Mouse (Mus musculus) intestine, embryonic 16.5 days (tissue): ENCODE measurements around the gene Lsm4. TPM values are rescaled to one million over a fixed set of nuclear protein-coding genes. Genes with fewer than 3 reads are reported as not detected.
A peak's percentile ranks its signal among the peaks of the same experiment; 100 is the strongest.

Source experiments
- ATAC-seq: fragments of 200-750 bp; cut with Nextera tagmentation; 2 replicates; pipeline ENCODE4 v1.8.0; 2017; ENCODE audit warnings: moderate TSS enrichment, moderate library complexity
- H3K27ac ChIP-seq: fragments of 300-500 bp; sonication (generic); 2 replicates; pipeline ENCODE4 v1.5.1; 2014; ENCODE audit warnings: mild to moderate bottlenecking, low read length
- H3K27me3 ChIP-seq: fragments of 300-500 bp; sonication (generic); replicated peaks from 2 replicates; pipeline ENCODE4 v1.6.1; 2014; ENCODE audit warnings: low read length, control low read depth, mixed read lengths; ENCODE audit not compliant: control insufficient read depth, insufficient read depth
- H3K36me3 ChIP-seq: fragments of 300-500 bp; sonication (generic); 2 replicates; pipeline ENCODE4 v1.6.1; 2014; ENCODE audit warnings: low read length, control low read depth; ENCODE audit not compliant: control insufficient read depth, insufficient read depth
- H3K4me1 ChIP-seq: fragments of 300-500 bp; sonication (generic); 2 replicates; pipeline ENCODE4 v1.6.1; 2014; ENCODE audit warnings: low read length, control low read depth, mixed read lengths; ENCODE audit not compliant: control insufficient read depth, insufficient read depth
- H3K4me2 ChIP-seq: fragments of 300-500 bp; sonication (generic); 2 replicates; pipeline ENCODE4 v1.6.1; 2014; ENCODE audit warnings: low read depth, low read length, control low read depth
- H3K4me3 ChIP-seq: fragments of 300-500 bp; sonication (generic); 2 replicates; pipeline ENCODE4 v1.5.1; 2014; ENCODE audit warnings: mild to moderate bottlenecking, low read length
- H3K9ac ChIP-seq: fragments of 300-500 bp; sonication (generic); 2 replicates; pipeline ENCODE4 v1.6.1; 2014; ENCODE audit warnings: low read depth, low read length
- H3K9me3 ChIP-seq: fragments of 300-500 bp; sonication (generic); 2 replicates; pipeline ENCODE4 v1.6.1; 2016; ENCODE audit warnings: low read length, control low read depth; ENCODE audit not compliant: control insufficient read depth
- WGBS: fragments of 180-500 bp; shearing (Covaris S2); extraction: QIAGEN DNeasy Blood & Tissue Kit; methylation state at CpG from one replicate; pipeline ENCODE4 v1.1.7; 2014; 5-methylcytosine and 5-hydroxymethylcytosine counted together
- polyA plus RNA-seq: library from polyadenylated mRNA; unstranded; fragments of >200 nt; fragmentation: Nextera tagmentation; extraction: Ambion mirVana; gene quantifications from 2 replicates; pipeline ENCODE4 v1.2.1, GENCODE M21; 2015

Lsm4 gene
- polyA plus RNA-seq, 1 experiment from 2014 or later, result 228 TPM

- ATAC-seq, result 0 out of 2 replicates have a peak, but pooled peaks have one; percentile 7
These were observed 27.5 kb downstream of the Lsm4 start for GRCm38 (mm10) chr8:70700555-70700922.

DNA sequence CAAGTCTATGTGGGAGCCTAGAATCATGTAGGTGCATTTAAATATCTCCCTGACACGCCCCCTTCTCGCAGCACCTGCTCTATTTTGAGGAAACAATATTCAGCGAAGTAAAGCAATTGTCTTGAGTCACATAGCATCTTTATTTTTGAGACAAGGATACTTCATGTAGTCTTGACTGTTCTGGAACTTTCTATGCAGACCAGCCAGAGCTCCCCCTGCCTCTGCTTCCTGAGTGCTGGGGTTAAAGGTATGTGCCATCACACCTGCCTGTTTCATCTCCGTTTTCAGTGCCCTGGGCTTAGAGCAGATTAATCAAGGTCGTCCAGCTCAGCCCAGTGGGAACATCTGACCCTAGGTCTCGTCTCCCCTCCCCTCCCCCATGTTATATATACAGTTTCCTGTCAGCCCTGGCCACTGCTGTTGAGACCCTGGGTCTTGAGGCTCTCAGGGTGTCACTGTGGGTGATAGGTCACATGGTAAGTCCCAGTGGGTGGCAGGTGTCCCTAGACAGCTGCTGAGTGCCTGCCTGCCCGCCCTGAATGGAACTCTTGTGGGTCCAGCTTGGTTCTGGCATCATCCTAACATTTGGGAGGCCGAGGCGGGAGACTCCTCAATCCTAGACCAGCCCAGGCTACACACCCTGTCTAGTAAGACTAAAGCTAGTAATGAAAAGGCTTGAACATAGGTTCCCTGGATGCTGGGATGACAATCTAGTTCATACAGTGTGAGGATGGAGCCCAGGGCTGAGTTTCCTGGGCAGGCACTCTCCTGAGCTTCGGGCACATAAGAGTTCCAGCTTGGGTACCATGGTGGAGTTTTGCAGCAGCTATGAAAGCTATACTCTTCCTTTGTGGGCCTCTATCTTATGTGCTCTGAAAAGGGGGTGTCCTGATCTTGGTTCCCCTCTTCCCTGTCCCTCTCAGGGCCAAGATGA lies 28.3 kb downstream of the Lsm4 start:
- no peaks in the 10 kb centered on the region for H3K27me3 ChIP-seq
- peak overlapping the region; percentile 99 for H3K9ac ChIP-seq
- peak overlapping the region; percentile 42 for H3K27ac ChIP-seq
- H3K36me3 ChIP-seq, result no peaks in the 10 kb centered on the region
- H3K9me3 ChIP-seq, result no peaks in the 10 kb centered on the region
- peak overlapping the region; percentile 59 for H3K4me2 ChIP-seq
- no peak for ATAC-seq
- WGBS, result 46% methylated on average over 10 of the region's 10 CpGs
- peak overlapping the region; percentile 91 for H3K4me3 ChIP-seq
- H3K4me1 ChIP-seq, result peaks cover 36% of the 10 kb centered on the region

More at GRCm38 (mm10) chr8:70700555-70700922, 27.5 kb downstream of the Lsm4 start:
- Histone ChIP-seq H3K9me3 (no peaks in the 10 kb centered on the region), H3K27ac (peak overlapping the region; percentile 99), H3K27me3 (no peaks in the 10 kb centered on the region), H3K9ac (peak overlapping the region; percentile 99), H3K4me3 (peak overlapping the region; percentile 91), H3K36me3 (no peaks in the 10 kb centered on the region), H3K4me2 (peak overlapping the region; percentile 59), H3K4me1 (peaks cover 42% of the 10 kb centered on the region)
- WGBS, result under 1% methylated on average over 20 of the region's 20 CpGs

- 67% methylated on average over 2 of the region's 2 CpGs for WGBS
- Histone ChIP-seq H3K9me3 (no peaks in the 10 kb centered on the region), H3K4me3 (peak overlapping the region; percentile 91; the same call in 1 of the 2 replicates), H3K27me3 (no peaks in the 10 kb centered on the region), H3K4me2 (no peak overlapping the region; the same call in 1 of the 2 replicates), H3K9ac (no peak overlapping the region), H3K4me1 (peaks cover 27% of the 10 kb centered on the region), H3K27ac (peak overlapping the region; percentile 31; the same call in 1 of the 2 replicates), H3K36me3 (no peaks in the 10 kb centered on the region)
- ATAC-seq, result no peak
These were observed 29.2 kb downstream of the Lsm4 start for GRCm38 (mm10) chr8:70701982-70702841.

DNA sequence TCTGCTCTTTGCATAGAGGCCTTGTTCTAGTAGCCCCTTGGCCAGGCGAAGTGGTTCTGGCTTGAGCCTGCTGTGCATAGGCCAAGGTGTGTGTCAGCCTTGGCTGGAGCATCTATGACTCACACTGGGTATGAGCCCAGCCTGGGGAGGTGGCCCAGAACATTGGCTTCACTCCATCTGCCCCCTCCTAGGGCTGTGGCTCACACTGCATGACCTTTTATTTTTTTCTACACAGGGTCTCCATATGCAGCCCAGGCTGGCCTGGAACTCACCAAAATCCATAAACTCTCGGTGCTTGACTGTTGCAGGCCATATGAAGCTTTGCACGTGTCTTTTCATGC lies 29.8 kb downstream of the Lsm4 start:
- Histone ChIP-seq H3K4me1 (peaks cover 21% of the 10 kb centered on the region), H3K9me3 (no peaks in the 10 kb centered on the region), H3K36me3 (no peaks in the 10 kb centered on the region), H3K27me3 (no peaks in the 10 kb centered on the region), H3K4me3 (no peak overlapping the region), H3K4me2 (no peak overlapping the region), H3K27ac (no peak overlapping the region), H3K9ac (no peak overlapping the region)
- no peak for ATAC-seq
- 82% methylated on average over 3 of the region's 3 CpGs for WGBS

DNA sequence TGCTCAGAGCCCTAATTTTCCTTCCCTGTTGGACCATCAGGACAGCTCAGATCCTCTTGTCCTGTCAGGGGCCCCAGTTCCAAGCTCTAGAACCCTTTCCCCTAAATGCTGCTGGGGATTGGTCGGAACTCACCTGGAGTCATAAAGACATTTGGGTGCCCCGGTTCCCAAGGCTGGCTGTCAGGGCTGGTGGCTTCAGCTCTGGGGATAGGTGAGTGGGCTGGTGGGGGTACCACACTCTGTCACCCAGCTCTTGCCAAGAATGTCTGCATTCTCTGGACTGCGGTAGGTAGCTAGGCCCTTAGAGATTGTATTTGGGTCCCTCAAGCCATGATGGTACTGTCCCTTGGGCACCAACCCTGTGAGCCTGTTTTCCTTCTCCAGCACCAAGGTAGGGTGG lies 30.2 kb downstream of the Lsm4 start, which contains the start of gene Iqcn:
Gene Iqcn, plus strand, starts transcription at position 171 of the 400 bp plus-strand sequence.
- peak within 1 kb of the TSS; percentile 31; the same call in 1 of the 2 replicates for H3K27ac ChIP-seq
- H3K4me1 ChIP-seq, result peaks cover 17% of the 10 kb centered on the region
- no peak within 1 kb of the TSS for H3K9ac ChIP-seq
- H3K4me3 ChIP-seq, result no peak within 1 kb of the TSS
- ATAC-seq, result no peak
- no peaks in the 10 kb centered on the region for H3K27me3 ChIP-seq
- H3K4me2 ChIP-seq, result no peak within 1 kb of the TSS
- WGBS, result 88% methylated on average over 3 of the region's 3 CpGs
- H3K9me3 ChIP-seq, result no peaks in the 10 kb centered on the region
- no peaks in the 10 kb centered on the region for H3K36me3 ChIP-seq

DNA sequence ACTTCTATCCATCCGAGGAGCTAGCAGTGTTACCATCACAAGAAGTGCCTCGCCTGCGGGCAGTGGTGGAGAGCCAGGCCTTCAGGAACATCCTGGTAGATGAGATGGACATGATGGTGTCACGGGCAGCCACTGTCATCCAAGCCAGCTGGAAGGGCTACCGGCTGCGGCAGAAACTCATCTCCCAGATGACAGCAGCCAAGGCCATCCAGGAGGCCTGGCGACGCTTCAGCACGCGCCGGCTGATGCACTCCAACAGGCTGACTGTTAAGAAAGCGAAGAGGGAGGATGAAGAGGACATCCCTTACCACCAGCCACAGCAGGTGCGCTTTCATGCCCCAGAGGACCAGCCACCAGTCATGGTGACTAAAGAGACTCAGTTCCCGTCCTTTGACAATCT lies 35.2 kb downstream of the Lsm4 start:
- no peak overlapping the region for H3K4me2 ChIP-seq
- H3K36me3 ChIP-seq, result no peaks in the 10 kb centered on the region
- H3K4me3 ChIP-seq, result no peak overlapping the region
- no peak overlapping the region for H3K27ac ChIP-seq
- no peak for ATAC-seq
- H3K9ac ChIP-seq, result no peak overlapping the region
- no peaks in the 10 kb centered on the region for H3K27me3 ChIP-seq
- WGBS, result 90% methylated on average over 14 of the region's 14 CpGs
- H3K4me1 ChIP-seq, result no peaks in the 10 kb centered on the region
- H3K9me3 ChIP-seq, result no peaks in the 10 kb centered on the region

GRCm38 (mm10) chr8:70709794-70710193 lies 36.7 kb downstream of the Lsm4 start:
- Histone ChIP-seq H3K4me1 (no peaks in the 10 kb centered on the region), H3K9me3 (no peaks in the 10 kb centered on the region), H3K36me3 (no peaks in the 10 kb centered on the region), H3K27ac (no peak overlapping the region), H3K4me3 (no peak overlapping the region), H3K9ac (no peak overlapping the region), H3K27me3 (no peaks in the 10 kb centered on the region), H3K4me2 (no peak overlapping the region)
- no peak for ATAC-seq
- 92% methylated on average over 9 of the region's 9 CpGs for WGBS

- no peaks in the 10 kb centered on the region for H3K9me3 ChIP-seq
- H3K27me3 ChIP-seq, result no peaks in the 10 kb centered on the region
- ATAC-seq, result no peak
- 95% methylated on average over 1 of the region's 1 CpGs for WGBS
- H3K4me1 ChIP-seq, result no peaks in the 10 kb centered on the region
- no peak overlapping the region for H3K27ac ChIP-seq
- H3K36me3 ChIP-seq, result no peaks in the 10 kb centered on the region
- no peak overlapping the region for H3K4me3 ChIP-seq
- no peak overlapping the region for H3K9ac ChIP-seq
- H3K4me2 ChIP-seq, result no peak overlapping the region
These were observed 37.2 kb downstream of the Lsm4 start for GRCm38 (mm10) chr8:70710296-70710695.

GRCm38 (mm10) chr8:70711041-70711440 lies 38.0 kb downstream of the Lsm4 start:
- no peak for ATAC-seq
- WGBS, result 84% methylated on average over 11 of the region's 11 CpGs
- no peak overlapping the region for H3K27ac ChIP-seq
- no peaks in the 10 kb centered on the region for H3K36me3 ChIP-seq
- H3K4me2 ChIP-seq, result no peak overlapping the region
- H3K4me3 ChIP-seq, result no peak overlapping the region
- H3K4me1 ChIP-seq, result no peaks in the 10 kb centered on the region
- H3K27me3 ChIP-seq, result no peaks in the 10 kb centered on the region
- no peak overlapping the region for H3K9ac ChIP-seq
- H3K9me3 ChIP-seq, result no peaks in the 10 kb centered on the region
